Comparison of ENCODE assay signal across 9 mouse cellular contexts in the genomic region with DNA sequence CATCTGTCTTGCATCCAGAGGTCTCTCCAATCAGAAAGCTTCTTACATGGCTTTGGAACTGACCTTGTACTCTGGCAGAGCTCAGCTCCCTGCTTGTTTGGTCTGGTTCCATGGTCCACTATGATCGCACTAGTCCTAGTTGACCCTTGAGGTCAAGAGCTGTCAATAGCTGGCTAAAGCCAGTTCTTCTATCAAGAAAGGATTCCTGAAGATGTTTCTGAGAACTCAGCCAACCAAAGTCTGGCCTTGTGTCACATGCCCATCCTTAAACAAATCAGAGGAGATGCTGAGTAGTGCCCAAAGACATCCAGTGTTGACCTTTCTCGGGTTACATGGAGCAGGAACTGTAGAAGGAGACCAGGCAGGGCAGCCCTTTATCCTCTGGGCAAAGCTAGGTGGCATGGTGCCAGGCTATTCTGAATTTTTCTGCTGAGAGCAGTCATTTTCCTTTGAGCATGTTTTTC.
A peak's percentile ranks its signal among the peaks of the same experiment; 100 is the strongest.
DNase-seq lines count a peak whose midpoint lies in the region; ATAC-seq and TF ChIP-seq lines count a peak whose summit lies in the region.
"Had no signal": no experiment of that assay in that cellular context is flagged by ENCODE, and none has a peak within 500 bp of the region (broad histone marks: within the 10 kb centered on the region; RNA-seq: fewer than 3 reads in every experiment).

No protein-coding gene starts in this region.

- no peak overlapping the region for H3K4me3 ChIP-seq in left cerebral cortex, adult 2 months

- peak overlapping the region; percentile 24; the same call in 1 of the 2 replicates for H3K27ac ChIP-seq in left cerebral cortex, adult 2 months

- no peak for ATAC-seq in frontal cortex, adult (ENCODE audit: low TSS enrichment)

- no peak for TF ChIP-seq CTCF in left cerebral cortex, adult 2 months (IDR thresholded peaks at IDR 0.05)

- intact Hi-C loops in left cerebral cortex, adult 2 months (cut with DNase I): no loop called here
- intact Hi-C loops in left cerebral cortex, postnatal 25 days (cut with DNase I): no loop called here

- DNase-seq in left cerebral cortex, adult 2 months (ENCODE audit: extremely low spot score in 1 of 2, low spot score in 2 of 2): no peak
- no peak for DNase-seq in left cerebral cortex, postnatal 25 days (ENCODE audit: low spot score in 2 of 2)
- DNase-seq in adrenal gland, postnatal 25 days: peak; percentile 56
- DNase-seq in gastrocnemius, postnatal 25 days: peak; percentile 52
- DNase-seq in lung, postnatal 10 days: peak; percentile 55
- no peak for DNase-seq in thymus, postnatal 36 days
- DNase-seq in layer of hippocampus, postnatal 10 days (ENCODE audit: low spot score in 2 of 2): no peak
- DNase-seq: layer of hippocampus, postnatal 36 days had no signal

Comparison
In these comparisons a context has a peak if more than half of its experiments do, and no peak if none do; other contexts are left out.
1. DNase-seq: peak in adrenal gland, postnatal 25 days (single experiment), gastrocnemius, postnatal 25 days (single experiment) and lung, postnatal 10 days (single experiment); none in left cerebral cortex, adult 2 months (0 of 2), left cerebral cortex, postnatal 25 days (0 of 2), thymus, postnatal 36 days (0 of 2) and layer of hippocampus, postnatal 10 days (0 of 2).